Mouse (Mus musculus) CH12.LX (cell line): Measurements from ENCODE around the gene Gm960. TPM values are rescaled to one million over a fixed set of nuclear protein-coding genes. Genes with fewer than 3 reads are reported as not detected.

Experiments
- DNase-seq: peaks from one replicate; pipeline ENCODE4 v3.0.0-alpha.2; 2013; ENCODE audit errors: extremely low read depth
- H3K27ac ChIP-seq: 2 replicates; pipeline ENCODE4 v1.5.1; 2012; ENCODE audit warnings: low read depth, mild to moderate bottlenecking, control low read depth, moderate library complexity; ENCODE audit not compliant: insufficient read depth
- H3K27me3 ChIP-seq: replicated peaks from 2 replicates; pipeline ENCODE3; 2012; ENCODE audit warnings: inconsistent platforms
- H3K36me3 ChIP-seq, 2 experiments: replicated peaks in 1 of 2; 2 replicates each; pipeline versions ENCODE3 to v1.6.1; 2012; ENCODE audit warnings: inconsistent platforms in 1 of 2, low read length in 1 of 2, mild to moderate bottlenecking in 1 of 2, mixed read lengths in 1 of 2, moderate library complexity in 1 of 2; ENCODE audit not compliant: control insufficient read depth in 1 of 2, insufficient read depth in 1 of 2
- H3K4me1 ChIP-seq, 2 experiments: 2 replicates each; pipeline ENCODE4 v1.6.1; 2012; ENCODE audit warnings: inconsistent platforms in 1 of 2, moderate library complexity in 1 of 2; ENCODE audit not compliant: insufficient read depth in 2 of 2, control insufficient read depth in 1 of 2
- H3K4me2 ChIP-seq: 2 replicates; pipeline ENCODE4 v1.6.1; 2012; ENCODE audit warnings: low read depth, mild to moderate bottlenecking, control low read depth; ENCODE audit not compliant: poor library complexity, insufficient read depth, severe bottlenecking
- H3K4me3 ChIP-seq, 3 experiments: fragments of 150-350 bp in 1 of 3; sonication (generic) in 1 of 3; replicated peaks in 1 of 3; 2 replicates each; pipeline versions ENCODE3 to v1.5.1; 2011 to 2012; ENCODE audit warnings: low read depth in 2 of 3, low read length in 2 of 3, mild to moderate bottlenecking in 2 of 3, moderate library complexity in 2 of 3, control low read depth in 1 of 3, improper control_type of control experiment in 1 of 3, inconsistent platforms in 1 of 3, mixed read lengths in 1 of 3; ENCODE audit not compliant: poor library complexity in 1 of 3
- H3K79me2 ChIP-seq: replicated peaks from 2 replicates; pipeline ENCODE4 v1.6.1; 2012; ENCODE audit warnings: mild to moderate bottlenecking, moderate library complexity; ENCODE audit not compliant: control insufficient read depth, poor library complexity, insufficient read depth, severe bottlenecking; ENCODE audit errors: extremely low read depth
- H3K9ac ChIP-seq: 2 replicates; pipeline ENCODE4 v1.6.1; 2012; ENCODE audit warnings: low read depth, mild to moderate bottlenecking, control low read depth, moderate library complexity; ENCODE audit not compliant: insufficient read depth
- H3K9me3 ChIP-seq: replicated peaks from 2 replicates; pipeline ENCODE3; 2012; ENCODE audit warnings: low read length, inconsistent platforms, mixed read lengths
- BHLHE40 ChIP-seq: IDR thresholded peaks from 2 replicates; pipeline ENCODE4 v1.6.1; 2011; ENCODE audit warnings: mild to moderate bottlenecking, low read depth, low read length, improper control_type of control experiment
- CTCF ChIP-seq, 2 experiments: IDR thresholded peaks in 1 of 2; conservative IDR thresholded peaks in 1 of 2; 2 replicates each; pipeline ENCODE4 v1.5.1; 2011 to 2012; ENCODE audit warnings: low read depth in 2 of 2, low read length in 2 of 2, improper control_type of control experiment in 1 of 2, inconsistent platforms in 1 of 2, mild to moderate bottlenecking in 1 of 2, moderate library complexity in 1 of 2
- ELF1 ChIP-seq: IDR thresholded peaks from 2 replicates; pipeline ENCODE4 v1.6.1; 2014; ENCODE audit warnings: low read depth, mild to moderate bottlenecking, inconsistent platforms, low read length, improper control_type of control experiment
- EP300 ChIP-seq: IDR thresholded peaks from 2 replicates; pipeline ENCODE4 v1.6.1; 2011; ENCODE audit warnings: low read length, improper control_type of control experiment
- ETS1 ChIP-seq: conservative IDR thresholded peaks from 2 replicates; pipeline ENCODE4 v1.6.1; 2012; ENCODE audit warnings: low read depth, mild to moderate bottlenecking, inconsistent platforms, low read length, improper control_type of control experiment, moderate library complexity
- GABPA ChIP-seq: IDR thresholded peaks from 2 replicates; pipeline ENCODE4 v1.6.1; 2012; ENCODE audit warnings: low read depth, low read length, improper control_type of control experiment, inconsistent platforms; ENCODE audit not compliant: insufficient replicate concordance
- IRF4 ChIP-seq: IDR thresholded peaks from 2 replicates; pipeline ENCODE4 v1.6.1; 2014; ENCODE audit warnings: low read depth, mild to moderate bottlenecking, inconsistent platforms, low read length, improper control_type of control experiment
- JUN ChIP-seq: IDR thresholded peaks from 2 replicates; pipeline ENCODE4 v1.6.1; 2011; ENCODE audit warnings: low read depth, mild to moderate bottlenecking, low read length, improper control_type of control experiment, moderate library complexity; ENCODE audit not compliant: insufficient read depth
- MAFK ChIP-seq: IDR thresholded peaks from 2 replicates; pipeline ENCODE4 v1.6.1; 2011; ENCODE audit warnings: low read length, improper control_type of control experiment; ENCODE audit not compliant: insufficient replicate concordance
- SIN3A ChIP-seq: IDR thresholded peaks from 2 replicates; pipeline ENCODE4 v1.6.1; 2012; ENCODE audit warnings: low read length, improper control_type of control experiment, inconsistent platforms
- SMC3 ChIP-seq: IDR thresholded peaks from 2 replicates; pipeline ENCODE4 v1.6.1; 2011; ENCODE audit warnings: low read depth, low read length, improper control_type of control experiment
- TCF12 ChIP-seq: IDR thresholded peaks from 2 replicates; pipeline ENCODE4 v1.6.1; 2014; ENCODE audit warnings: low read depth, mild to moderate bottlenecking, inconsistent platforms, low read length, improper control_type of control experiment
- ZNF384 ChIP-seq: IDR thresholded peaks from 2 replicates; pipeline ENCODE4 v1.6.1; 2012; ENCODE audit warnings: low read depth, low read length, improper control_type of control experiment, inconsistent platforms
- dilution Hi-C: fragments of 300-500 bp; cut with MboI; formaldehyde crosslinking; loops from 2 replicates; pipeline ENCODE4 v1.14.3; 2020; ENCODE audit warnings: low sequenced_read_pairs; ENCODE audit not compliant: extremely low pct_unique_long_range_greater_than_20kb, extremely low pct_ligation_motif_present
- in situ Hi-C: fragments of 300-500 bp; cut with MboI; formaldehyde crosslinking; loops from 3 replicates; pipeline ENCODE4 v1.14.3; 2019; ENCODE audit warnings: low sequenced_read_pairs, low pct_ligation_motif_present, low pct_unique_long_range_greater_than_20kb, mixed read lengths
- polyA plus RNA-seq: library from polyadenylated mRNA; unstranded; fragments of >175 nt; gene quantifications from 2 replicates; pipeline ENCODE4 v1.2.1, GENCODE M21; 2012; ENCODE audit warnings: low read depth; ENCODE audit not compliant: insufficient read length
- total RNA-seq, 2 experiments: library from RNA; depleted of rRNA; stranded (reverse); fragments of 300-350 nt in 1 of 2; fragments of >200 nt in 1 of 2; gene quantifications; 2 replicates each; pipeline ENCODE4 v1.2.3; 2012 to 2014

Gene Gm960
- total RNA-seq (2012; rRNA removed), result 0.38 and 0.67 TPM in 2 replicates
- not detected in 2 replicates for total RNA-seq (2014; rRNA removed)
- not detected in 2 replicates for polyA plus RNA-seq

DNA sequence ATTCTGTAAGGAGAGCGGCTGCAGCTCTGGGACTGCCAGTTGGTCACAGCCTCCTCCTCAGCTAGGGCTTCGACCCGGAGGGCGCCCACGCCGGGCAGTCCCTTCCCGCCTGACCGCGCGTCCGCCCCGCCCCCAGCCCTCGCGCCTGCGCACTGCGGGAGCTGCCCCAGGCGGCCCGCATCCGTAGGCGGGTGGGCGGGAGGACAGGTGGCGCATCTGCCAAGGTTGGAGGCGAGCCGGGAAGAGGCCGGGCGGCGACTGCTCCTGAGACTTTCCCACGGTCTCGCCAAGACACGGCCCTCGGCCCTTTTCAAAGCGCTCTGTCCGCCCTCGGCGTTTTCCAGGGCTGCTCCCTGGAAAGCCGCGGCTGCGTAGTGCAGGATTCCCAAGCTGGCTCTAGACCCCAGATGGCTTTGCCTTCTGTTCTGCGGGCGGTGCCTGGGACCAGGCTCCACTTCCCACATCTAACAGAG is at the start of gene Gm960:
TSS of gene Gm960 (minus strand) at position 464 of the 473 bp plus-strand sequence.
- no peak for DNase-seq
- Histone ChIP-seq H3K4me3 (no peak within 1 kb of the TSS), H3K36me3 (no peaks in the 10 kb centered on the region), H3K27me3 (peaks cover 43% of the 10 kb centered on the region), H3K9ac (no peak within 1 kb of the TSS), H3K9me3 (no peaks in the 10 kb centered on the region), H3K79me2 (no peaks in the 10 kb centered on the region), H3K4me2 (no peak within 1 kb of the TSS), H3K27ac (no peak within 1 kb of the TSS), H3K4me1 (peaks cover 0 to 5% of the 10 kb centered on the region in 2 experiments; a peak in 2 of 4 replicates)
- in situ Hi-C loops (loop anchor here (10.0 kb wide), 1 partner anchor 47 kb away; no protein-coding TSS in a partner anchor), dilution Hi-C loops (no loop called here)
- TF ChIP-seq IRF4 (no peak), TCF12 (no peak), SIN3A (no peak), GABPA (no peak), CTCF (conservative IDR thresholded peaks at IDR 0.05 in 1 of 2, IDR thresholded peaks at IDR 0.05 in 1 of 2; ENCODE audit: low read depth in 2 of 2, low read length in 2 of 2) (no peak), ETS1 (no peak), MAFK (no peak), EP300 (no peak), ELF1 (no peak)

DNA sequence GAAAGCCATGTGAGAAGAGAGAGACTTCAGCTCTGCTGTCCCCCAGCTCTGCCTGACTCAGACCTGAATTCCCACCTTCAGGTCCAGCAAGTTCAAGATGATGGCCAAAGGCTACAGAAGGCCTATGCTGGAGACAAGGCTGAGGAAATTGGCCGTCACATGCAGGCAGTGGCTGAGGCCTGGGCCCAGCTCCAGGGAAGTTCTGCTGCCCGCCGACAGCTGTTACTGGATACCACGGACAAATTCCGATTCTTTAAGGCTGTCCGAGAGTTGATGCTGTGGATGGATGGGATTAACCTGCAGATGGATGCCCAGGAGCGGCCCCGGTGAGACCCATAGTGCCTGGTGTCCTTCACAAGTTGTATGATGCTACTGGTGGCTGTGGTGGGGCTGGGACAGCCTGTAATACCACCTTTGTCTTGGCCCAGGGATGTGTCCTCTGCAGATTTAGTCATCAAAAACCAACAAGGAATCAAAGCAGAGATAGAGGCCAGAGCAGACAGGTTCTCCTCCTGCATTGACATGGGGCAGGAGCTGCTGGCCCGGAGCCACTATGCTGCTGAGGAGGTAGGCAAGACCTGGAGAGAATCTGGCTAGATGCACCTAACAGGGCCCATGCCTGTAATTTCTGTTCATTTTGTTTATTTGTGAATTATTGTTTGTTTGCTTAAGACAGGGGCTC is 49.3 kb upstream of the Gm960 start:
- Histone ChIP-seq H3K27ac (no peak overlapping the region), H3K4me2 (no peak overlapping the region), H3K9ac (no peak overlapping the region), H3K27me3 (no peaks in the 10 kb centered on the region), H3K9me3 (no peaks in the 10 kb centered on the region), H3K4me1 (no peaks in the 10 kb centered on the region), H3K79me2 (no peaks in the 10 kb centered on the region), H3K4me3 (no peak overlapping the region), H3K36me3 (peaks cover 0 to 6% of the 10 kb centered on the region in 2 experiments)
- DNase-seq, result no peak
- dilution Hi-C loops, result no loop called here
- TF ChIP-seq SMC3 (no peak), BHLHE40 (no peak), ZNF384 (no peak), JUN (no peak)
- in situ Hi-C loops, result loop anchor here (10.0 kb wide), 1 partner anchor 53 kb away; the partner anchor contains the start of gene Gm960
